Mouse (Mus musculus): ENCODE data around the gene Alg9. TPM values are rescaled to one million over a fixed set of nuclear protein-coding genes. Genes with fewer than 3 reads are reported as not detected.

Alg9 gene
- polyA plus RNA-seq, 1 experiment from 2014 or later: 53.5 TPM

GRCm38 (mm10) chr9:50803055-50803671, 28.3 kb downstream of the Alg9 start:
- Histone ChIP-seq H3K27ac (no peak overlapping the region), H3K36me3 (peaks cover 85% of the 10 kb centered on the region), H3K4me2 (replicated peaks) (no peak overlapping the region), H3K4me3 (replicated peaks) (no peak overlapping the region), H3K9ac (replicated peaks) (no peak overlapping the region), H3K27me3 (no peaks in the 10 kb centered on the region), H3K9me3 (no peaks in the 10 kb centered on the region), H3K4me1 (replicated peaks) (no peaks in the 10 kb centered on the region)
- 91% methylated on average over 7 of the region's 7 CpGs for WGBS
- ATAC-seq: no peak

- no peaks in the 10 kb centered on the region for H3K4me1 ChIP-seq (replicated peaks)
- WGBS: 89% methylated on average over 6 of the region's 6 CpGs
- no peak for ATAC-seq
- H3K36me3 ChIP-seq: peaks cover 83% of the 10 kb centered on the region
- no peak overlapping the region for H3K9ac ChIP-seq (replicated peaks)
- H3K9me3 ChIP-seq: no peaks in the 10 kb centered on the region
- H3K4me2 ChIP-seq (replicated peaks): no peak overlapping the region
- H3K4me3 ChIP-seq (replicated peaks): no peak overlapping the region
- no peaks in the 10 kb centered on the region for H3K27me3 ChIP-seq
- no peak overlapping the region for H3K27ac ChIP-seq
Measured at GRCm38 (mm10) chr9:50808471-50808870, 33.7 kb downstream of the Alg9 start.

- H3K4me3 ChIP-seq (replicated peaks): no peak overlapping the region
- 92% methylated on average over 13 of the region's 13 CpGs for WGBS
- no peak overlapping the region for H3K9ac ChIP-seq (replicated peaks)
- no peak overlapping the region for H3K4me2 ChIP-seq (replicated peaks)
- no peaks in the 10 kb centered on the region for H3K9me3 ChIP-seq
- no peaks in the 10 kb centered on the region for H3K4me1 ChIP-seq (replicated peaks)
- no peak overlapping the region for H3K27ac ChIP-seq
- peaks cover 83% of the 10 kb centered on the region for H3K36me3 ChIP-seq
- ATAC-seq: no peak
- H3K27me3 ChIP-seq: no peaks in the 10 kb centered on the region
Measured at GRCm38 (mm10) chr9:50809146-50809545, 34.3 kb downstream of the Alg9 start.

GRCm38 (mm10) chr9:50811187-50811586, 36.4 kb downstream of the Alg9 start:
- Histone ChIP-seq H3K36me3 (peaks cover 73% of the 10 kb centered on the region), H3K9ac (replicated peaks) (no peak overlapping the region), H3K4me1 (replicated peaks) (no peaks in the 10 kb centered on the region), H3K27ac (no peak overlapping the region), H3K4me3 (replicated peaks) (no peak overlapping the region), H3K27me3 (no peaks in the 10 kb centered on the region), H3K4me2 (replicated peaks) (no peak overlapping the region), H3K9me3 (no peaks in the 10 kb centered on the region)
- WGBS: 97% methylated on average over 7 of the region's 7 CpGs
- ATAC-seq: no peak

GRCm38 (mm10) chr9:50811746-50812145, 36.9 kb downstream of the Alg9 start:
- Histone ChIP-seq H3K27ac (no peak overlapping the region), H3K4me1 (replicated peaks) (no peaks in the 10 kb centered on the region), H3K9ac (replicated peaks) (no peak overlapping the region), H3K36me3 (peaks cover 71% of the 10 kb centered on the region), H3K9me3 (no peaks in the 10 kb centered on the region), H3K27me3 (no peaks in the 10 kb centered on the region), H3K4me3 (replicated peaks) (no peak overlapping the region), H3K4me2 (replicated peaks) (no peak overlapping the region)
- WGBS: 80% methylated on average over 2 of the region's 2 CpGs
- no peak for ATAC-seq

GRCm38 (mm10) chr9:50813796-50814195, 39.0 kb downstream of the Alg9 start:
- Histone ChIP-seq H3K4me2 (replicated peaks) (no peak overlapping the region), H3K9me3 (no peaks in the 10 kb centered on the region), H3K9ac (replicated peaks) (no peak overlapping the region), H3K27ac (no peak overlapping the region), H3K4me3 (replicated peaks) (no peak overlapping the region), H3K27me3 (no peaks in the 10 kb centered on the region), H3K36me3 (peaks cover 67% of the 10 kb centered on the region), H3K4me1 (replicated peaks) (no peaks in the 10 kb centered on the region)
- 95% methylated on average over 5 of the region's 5 CpGs for WGBS
- no peak for ATAC-seq

- H3K36me3 ChIP-seq: peaks cover 55% of the 10 kb centered on the region
- 97% methylated on average over 4 of the region's 4 CpGs for WGBS
Measured at GRCm38 (mm10) chr9:50815666-50816065, 40.8 kb downstream of the Alg9 start.

GRCm38 (mm10) chr9:50816512-50816911, 41.7 kb downstream of the Alg9 start:
- no peaks in the 10 kb centered on the region for H3K4me1 ChIP-seq (replicated peaks)
- H3K27me3 ChIP-seq: no peaks in the 10 kb centered on the region
- H3K27ac ChIP-seq: no peak overlapping the region
- 98% methylated on average over 1 of the region's 1 CpGs for WGBS
- no peaks in the 10 kb centered on the region for H3K9me3 ChIP-seq
- no peak overlapping the region for H3K4me3 ChIP-seq (replicated peaks)
- no peak overlapping the region for H3K9ac ChIP-seq (replicated peaks)
- H3K36me3 ChIP-seq: peaks cover 57% of the 10 kb centered on the region
- ATAC-seq: no peak
- no peak overlapping the region for H3K4me2 ChIP-seq (replicated peaks)

More at GRCm38 (mm10) chr9:50815666-50816065, 40.8 kb downstream of the Alg9 start:
- Histone ChIP-seq H3K4me2 (replicated peaks) (no peak overlapping the region), H3K27me3 (no peaks in the 10 kb centered on the region), H3K4me1 (replicated peaks) (no peaks in the 10 kb centered on the region), H3K27ac (no peak overlapping the region), H3K9ac (replicated peaks) (no peak overlapping the region), H3K9me3 (no peaks in the 10 kb centered on the region), H3K4me3 (replicated peaks) (no peak overlapping the region)
- no peak for ATAC-seq

GRCm38 (mm10) chr9:50818050-50818449, 43.2 kb downstream of the Alg9 start:
- peaks cover 63% of the 10 kb centered on the region for H3K36me3 ChIP-seq
- no peaks in the 10 kb centered on the region for H3K4me1 ChIP-seq (replicated peaks)
- 92% methylated on average over 6 of the region's 6 CpGs for WGBS
- ATAC-seq: no peak
- H3K27me3 ChIP-seq: no peaks in the 10 kb centered on the region
- H3K27ac ChIP-seq: no peak overlapping the region
- H3K9ac ChIP-seq (replicated peaks): no peak overlapping the region
- H3K9me3 ChIP-seq: no peaks in the 10 kb centered on the region
- no peak overlapping the region for H3K4me2 ChIP-seq (replicated peaks)
- no peak overlapping the region for H3K4me3 ChIP-seq (replicated peaks)

- Histone ChIP-seq H3K36me3 (peaks cover 57% of the 10 kb centered on the region), H3K27ac (no peak overlapping the region), H3K4me1 (replicated peaks) (no peaks in the 10 kb centered on the region), H3K9me3 (no peaks in the 10 kb centered on the region), H3K27me3 (no peaks in the 10 kb centered on the region), H3K4me3 (replicated peaks) (no peak overlapping the region), H3K4me2 (replicated peaks) (no peak overlapping the region), H3K9ac (replicated peaks) (no peak overlapping the region)
- WGBS: 92% methylated on average over 6 of the region's 6 CpGs
- ATAC-seq: no peak
Measured at GRCm38 (mm10) chr9:50819716-50820115, 44.9 kb downstream of the Alg9 start.

GRCm38 (mm10) chr9:50821651-50822050, 46.8 kb downstream of the Alg9 start:
- no peak overlapping the region for H3K9ac ChIP-seq (replicated peaks)
- no peak overlapping the region for H3K27ac ChIP-seq
- no peaks in the 10 kb centered on the region for H3K27me3 ChIP-seq
- no peaks in the 10 kb centered on the region for H3K9me3 ChIP-seq
- no peak overlapping the region for H3K4me2 ChIP-seq (replicated peaks)
- 93% methylated on average over 6 of the region's 6 CpGs for WGBS
- no peak overlapping the region for H3K4me3 ChIP-seq (replicated peaks)
- H3K36me3 ChIP-seq: peaks cover 54% of the 10 kb centered on the region
- no peak for ATAC-seq
- H3K4me1 ChIP-seq (replicated peaks): no peaks in the 10 kb centered on the region

GRCm38 (mm10) chr9:50822216-50822615, 47.4 kb downstream of the Alg9 start:
- Histone ChIP-seq H3K4me3 (replicated peaks) (no peak overlapping the region), H3K4me1 (replicated peaks) (no peaks in the 10 kb centered on the region), H3K27me3 (no peaks in the 10 kb centered on the region), H3K36me3 (peaks cover 48% of the 10 kb centered on the region), H3K4me2 (replicated peaks) (no peak overlapping the region), H3K9me3 (no peaks in the 10 kb centered on the region), H3K27ac (no peak overlapping the region), H3K9ac (replicated peaks) (no peak overlapping the region)
- no peak for ATAC-seq
- 95% methylated on average over 5 of the region's 5 CpGs for WGBS

- no peak overlapping the region for H3K9ac ChIP-seq (replicated peaks)
- H3K4me3 ChIP-seq (replicated peaks): no peak overlapping the region
- no peaks in the 10 kb centered on the region for H3K9me3 ChIP-seq
- 92% methylated on average over 11 of the region's 11 CpGs for WGBS
- H3K36me3 ChIP-seq: peaks cover 47% of the 10 kb centered on the region
- H3K27ac ChIP-seq: no peak overlapping the region
- no peaks in the 10 kb centered on the region for H3K4me1 ChIP-seq (replicated peaks)
- H3K27me3 ChIP-seq: no peaks in the 10 kb centered on the region
- ATAC-seq: no peak
- H3K4me2 ChIP-seq (replicated peaks): no peak overlapping the region
Measured at GRCm38 (mm10) chr9:50823779-50824453, 49.1 kb downstream of the Alg9 start.

Data from midbrain, embryonic 13.5 days (tissue).